Mouse (Mus musculus): ENCODE data around the gene Lgals8.

- no peak for TF ChIP-seq CTCF (IDR thresholded peaks at IDR 0.05; ENCODE audit: insufficient read depth, low read depth, low read length)
- TF ChIP-seq POLR2A (IDR thresholded peaks at IDR 0.05; ENCODE audit: insufficient read depth, low read depth, low read length) = no peak
Measured at GRCm38 (mm10) chr13:12502665-12503237, 38.0 kb upstream of the Lgals8 start.
